Mouse (Mus musculus) lung, postnatal 0 days (tissue): Measurements from ENCODE around the gene Prkcb.

Source experiments
- CTCF ChIP-seq: IDR thresholded peaks from 2 replicates; pipeline ENCODE4 v1.5.1; 2016; ENCODE audit warnings: antibody characterized with exemption, mild to moderate bottlenecking
- EP300 ChIP-seq: IDR thresholded peaks from 2 replicates; pipeline ENCODE4 v1.6.1; 2016; ENCODE audit warnings: antibody characterized with exemption, mild to moderate bottlenecking, control low read depth

DNA sequence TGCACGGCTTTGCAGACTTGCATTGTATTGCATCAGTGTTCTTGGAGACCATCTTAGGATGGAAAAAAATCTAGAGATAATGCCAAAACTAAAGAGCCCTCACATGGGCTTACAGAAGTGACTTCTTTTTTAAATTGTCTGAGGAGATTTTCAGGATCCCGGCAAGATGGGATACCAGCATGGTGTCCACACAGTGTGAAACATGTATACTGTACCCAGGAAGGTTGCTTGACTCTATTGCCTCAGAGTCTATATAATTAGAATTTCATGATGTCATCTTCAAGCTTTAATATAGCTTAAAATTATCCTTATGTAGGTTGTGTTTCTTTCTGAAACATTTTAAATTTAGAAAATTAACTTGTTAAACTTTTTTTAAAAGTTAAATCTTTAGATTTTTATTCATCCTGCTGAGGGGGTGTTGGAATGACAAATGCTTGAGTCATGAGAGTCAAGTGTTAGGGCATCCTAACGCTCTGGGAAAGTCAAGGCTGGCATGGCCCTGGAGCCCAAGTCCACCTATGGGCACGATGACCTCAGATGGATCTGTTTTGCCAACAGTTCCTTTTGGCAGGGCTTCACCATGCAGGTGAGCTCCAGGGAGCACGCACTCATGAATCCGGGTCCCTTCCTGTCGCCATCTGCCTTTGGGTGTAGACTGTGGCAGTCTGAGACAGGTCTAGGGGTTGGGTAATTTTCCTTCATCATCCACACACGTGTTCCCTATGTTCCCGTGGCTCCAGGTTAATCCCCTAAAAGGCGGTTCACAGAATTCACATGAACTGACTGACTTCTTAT is 92.0 kb downstream of the Prkcb start:
- TF ChIP-seq CTCF (no peak), EP300 (no peak)
